Mouse (Mus musculus) G1E (cell line): ENCODE results near the gene Tstd3. TPM values are rescaled to one million over a fixed set of nuclear protein-coding genes. Genes with fewer than 3 reads are reported as not detected.
"Not testable (repeated sequence)": the region's sequence is repeated elsewhere in the genome, so short reads cannot be mapped to it uniquely, and the experiment has no call there.

Experiments
- ATAC-seq: 2 replicates; pipeline ENCODE4 v1.8.0; 2016; ENCODE audit warnings: mild to moderate bottlenecking; ENCODE audit not compliant: insufficient number of reproducible peaks, poor library complexity, low FRiP score, severe bottlenecking; ENCODE audit errors: extremely low read depth
- DNase-seq: peaks from one replicate; pipeline ENCODE4 v3.0.0; 2012; ENCODE audit warnings: low spot score
- H3K27me3 ChIP-seq: 2 replicates; pipeline ENCODE4 v1.6.1; 2012; ENCODE audit warnings: mild to moderate bottlenecking, low read length, inconsistent platforms; ENCODE audit not compliant: insufficient read depth
- H3K36me3 ChIP-seq: replicated peaks from 2 replicates; pipeline ENCODE3; 2012; ENCODE audit warnings: mild to moderate bottlenecking, inconsistent platforms
- H3K4me1 ChIP-seq: 2 replicates; pipeline ENCODE4 v1.6.1; 2012; ENCODE audit warnings: low read depth, low read length, inconsistent platforms, mixed read lengths; ENCODE audit not compliant: insufficient read depth
- H3K4me3 ChIP-seq: 2 replicates; pipeline ENCODE4 v1.5.1; 2012; ENCODE audit warnings: low read depth, mild to moderate bottlenecking, inconsistent platforms, low read length, moderate library complexity, mixed read lengths
- H3K9me3 ChIP-seq: replicated peaks from 2 replicates; pipeline ENCODE4 v1.6.1; 2012; ENCODE audit warnings: inconsistent platforms
- CTCF ChIP-seq: IDR thresholded peaks from 2 replicates; pipeline ENCODE4 v1.5.1; 2012; ENCODE audit warnings: low read depth, low read length, inconsistent platforms, mixed read lengths
- GATA1 ChIP-seq: IDR thresholded peaks from 2 replicates; pipeline ENCODE4 v1.6.1; 2012; ENCODE audit warnings: borderline replicate concordance, low read length, inconsistent platforms, mixed read lengths
- GATA2 ChIP-seq: IDR thresholded peaks from 2 replicates; pipeline ENCODE4 v1.6.1; 2012; ENCODE audit warnings: low read depth, low read length, inconsistent platforms, borderline replicate concordance
- POLR2AphosphoS5 ChIP-seq: IDR thresholded peaks from 2 replicates; pipeline ENCODE4 v1.6.1; 2012; ENCODE audit warnings: low read depth, low read length, inconsistent platforms; ENCODE audit not compliant: insufficient replicate concordance
- TAL1 ChIP-seq: conservative IDR thresholded peaks from 2 replicates; pipeline ENCODE4 v1.6.1; 2012; ENCODE audit warnings: low read depth, low read length, inconsistent platforms, mixed read lengths
- polyA plus RNA-seq: library from polyadenylated mRNA; stranded (reverse); fragments of >175 nt; gene quantifications from 2 replicates; pipeline ENCODE4 v1.2.3, GENCODE M21; 2012
- total RNA-seq, 2 experiments: library from RNA; stranded (forward) in 1 of 2; stranded (reverse) in 1 of 2; fragments of 200-1000 nt in 1 of 2; fragments of >200 nt in 1 of 2; fragmentation: Nextera tagmentation in 1 of 2; gene quantifications; 2 replicates each; pipeline ENCODE4 v1.2.3; 2014 to 2017

Tstd3 gene
- total and polyA plus RNA-seq, 3 experiments, result 6.0 to 72.4 (median 41.5) TPM

- ATAC-seq (no peak), DNase-seq (no peak)
- H3K9me3 ChIP-seq, result no peaks in the 10 kb centered on the region; the same call in 1 of the 2 replicates
- H3K4me3 ChIP-seq, result no peak overlapping the region
- H3K4me1 ChIP-seq, result peaks cover 11% of the 10 kb centered on the region
- H3K36me3 ChIP-seq, result peaks cover 31% of the 10 kb centered on the region
- no peaks in the 10 kb centered on the region for H3K27me3 ChIP-seq
- TF ChIP-seq GATA1 (no peak), CTCF (no peak), POLR2AphosphoS5 (no peak), TAL1 (no peak), GATA2 (no peak)
These were observed 8.2 kb downstream of the Tstd3 start for GRCm38 (mm10) chr4:21758860-21759259.

GRCm38 (mm10) chr4:21755123-21755789 lies 11.8 kb downstream of the Tstd3 start:
- H3K27me3 ChIP-seq, result no peaks in the 10 kb centered on the region
- peak; percentile 64 for ATAC-seq
- no peak for DNase-seq
- H3K4me3 ChIP-seq, result no peak overlapping the region
- TF ChIP-seq POLR2AphosphoS5 (no peak), CTCF (no peak), GATA1 (no peak), TAL1 (no peak), GATA2 (no peak)
- peaks cover 32% of the 10 kb centered on the region for H3K36me3 ChIP-seq
- H3K9me3 ChIP-seq, result no peaks in the 10 kb centered on the region; the same call in 1 of the 2 replicates
- H3K4me1 ChIP-seq, result peaks cover 11% of the 10 kb centered on the region

GRCm38 (mm10) chr4:21745723-21746122 lies 21.3 kb downstream of the Tstd3 start:
- Histone ChIP-seq H3K36me3 (peaks cover 41% of the 10 kb centered on the region), H3K4me1 (no peaks in the 10 kb centered on the region), H3K27me3 (no peaks in the 10 kb centered on the region), H3K9me3 (no peaks in the 10 kb centered on the region), H3K4me3 (no peak overlapping the region)
- TF ChIP-seq TAL1 (no peak), GATA2 (no peak), GATA1 (no peak), CTCF (no peak), POLR2AphosphoS5 (no peak)
- DNase-seq, result no peak
- ATAC-seq, result no peak

GRCm38 (mm10) chr4:21744142-21744541 lies 22.9 kb downstream of the Tstd3 start:
- H3K4me1 ChIP-seq, H3K4me3 ChIP-seq, ATAC-seq, H3K9me3 ChIP-seq, DNase-seq, H3K27me3 ChIP-seq: not testable (repeated sequence)
- peaks cover 46% of the 10 kb centered on the region for H3K36me3 ChIP-seq

- Histone ChIP-seq H3K27me3 (no peaks in the 10 kb centered on the region), H3K4me3 (no peak overlapping the region), H3K9me3 (no peaks in the 10 kb centered on the region), H3K36me3 (peaks cover 56% of the 10 kb centered on the region), H3K4me1 (no peaks in the 10 kb centered on the region)
- TF ChIP-seq CTCF, result no peak
- ATAC-seq, result no peak
- no peak for DNase-seq
These were observed 27.8 kb downstream of the Tstd3 start for GRCm38 (mm10) chr4:21739169-21739568.

- TF ChIP-seq GATA1, result no peak
- H3K9me3 ChIP-seq, result no peaks in the 10 kb centered on the region
- peaks cover 17% of the 10 kb centered on the region for H3K4me1 ChIP-seq
- DNase-seq (peak; percentile 85), ATAC-seq (peak; percentile 96)
- H3K27me3 ChIP-seq, result peaks cover 5% of the 10 kb centered on the region
- peaks cover 10% of the 10 kb centered on the region for H3K36me3 ChIP-seq
- H3K4me3 ChIP-seq, result peak within 1 kb of the TSS; percentile 88
These were observed 39.3 kb downstream of the Tstd3 start, which contains the start of gene Ccnc for GRCm38 (mm10) chr4:21727615-21728165. Ccnc (plus strand) TSS chr4:21727701.
